Mouse (Mus musculus) liver, embryonic 14.5 days (tissue): ENCODE data around the gene Gm28230. TPM values are rescaled to one million over a fixed set of nuclear protein-coding genes. Genes with fewer than 3 reads are reported as not detected.

ENCODE experiments used
- ATAC-seq: fragments of 200-750 bp; cut with Nextera tagmentation; 2 replicates; pipeline ENCODE4 v1.8.0; 2017; ENCODE audit warnings: moderate number of reproducible peaks, mild to moderate bottlenecking, moderate library complexity; ENCODE audit not compliant: insufficient read depth
- DNase-seq, 3 experiments: peaks; one replicate each; pipeline ENCODE4 v3.0.0-alpha.2; 2012 to 2013; ENCODE audit warnings: low read depth in 3 of 3, low spot score in 3 of 3
- H3K27ac ChIP-seq: fragments of 300-500 bp; sonication (generic); 2 replicates; pipeline ENCODE4 v1.5.1; 2014; ENCODE audit warnings: moderate library complexity, mild to moderate bottlenecking, control low read depth, inconsistent platforms
- H3K27me3 ChIP-seq: fragments of 300-500 bp; sonication (generic); 2 replicates; pipeline ENCODE4 v1.6.1; 2014; ENCODE audit warnings: mild to moderate bottlenecking, low read length, moderate library complexity; ENCODE audit not compliant: control insufficient read depth, insufficient read depth
- H3K36me3 ChIP-seq: fragments of 300-500 bp; sonication (generic); replicated peaks from 2 replicates; pipeline ENCODE4 v1.6.1; 2014; ENCODE audit warnings: low read depth; ENCODE audit not compliant: control insufficient read depth, insufficient read depth
- H3K4me1 ChIP-seq, 2 experiments: fragments of 200-500 bp in 1 of 2; fragments of 300-500 bp in 1 of 2; sonication (generic) in 1 of 2; replicated peaks; 2 replicates each; pipeline ENCODE4 v1.6.1; 2012 to 2014; ENCODE audit warnings: antibody characterized with exemption in 1 of 2, inconsistent platforms in 1 of 2, low read length in 1 of 2; ENCODE audit not compliant: control insufficient read depth in 2 of 2, insufficient read depth in 2 of 2
- H3K4me2 ChIP-seq: fragments of 300-500 bp; sonication (generic); 2 replicates; pipeline ENCODE4 v1.6.1; 2014; ENCODE audit warnings: low read depth, mild to moderate bottlenecking, control low read depth, moderate library complexity
- H3K4me3 ChIP-seq, 2 experiments: fragments of 200-500 bp in 1 of 2; fragments of 300-500 bp in 1 of 2; sonication (generic) in 1 of 2; 2 replicates each; pipeline ENCODE4 v1.5.1; 2012 to 2014; ENCODE audit warnings: low read depth in 2 of 2, low read length in 2 of 2, mild to moderate bottlenecking in 2 of 2, control low read depth in 1 of 2, inconsistent platforms in 1 of 2, moderate library complexity in 1 of 2; ENCODE audit not compliant: insufficient read depth in 1 of 2
- H3K9ac ChIP-seq: fragments of 300-500 bp; sonication (generic); replicated peaks from 2 replicates; pipeline ENCODE4 v1.6.1; 2014; ENCODE audit warnings: mild to moderate bottlenecking, control low read depth, moderate library complexity
- H3K9me3 ChIP-seq: fragments of 300-500 bp; sonication (generic); 2 replicates; pipeline ENCODE4 v1.6.1; 2016; ENCODE audit warnings: low read length, mixed read lengths; ENCODE audit not compliant: control insufficient read depth
- CTCF ChIP-seq: IDR thresholded peaks from 2 replicates; pipeline ENCODE4 v1.5.1; 2016; ENCODE audit warnings: antibody characterized with exemption, low read depth, control low read depth
- EP300 ChIP-seq: IDR thresholded peaks from 2 replicates; pipeline ENCODE4 v1.6.1; 2016; ENCODE audit warnings: antibody characterized with exemption, low read depth
- WGBS: fragments of 180-500 bp; shearing (Covaris S2); extraction: QIAGEN DNeasy Blood & Tissue Kit; methylation state at CpG from one replicate; pipeline ENCODE4 v1.1.7; 2014; ENCODE audit not compliant: insufficient replicate concordance; 5-methylcytosine and 5-hydroxymethylcytosine counted together
- polyA plus RNA-seq, 2 experiments: library from polyadenylated mRNA; depleted of rRNA in 1 of 2; stranded (reverse) in 1 of 2; unstranded in 1 of 2; fragments of >200 nt; fragmentation: Nextera tagmentation in 1 of 2; extraction: Ambion mirVana in 1 of 2; gene quantifications; 2 replicates each; pipeline versions ENCODE4 v1.2.1 to v1.2.3; 2012 to 2014

Gene Gm28230
- polyA plus RNA-seq, 2 experiments = not detected

DNA sequence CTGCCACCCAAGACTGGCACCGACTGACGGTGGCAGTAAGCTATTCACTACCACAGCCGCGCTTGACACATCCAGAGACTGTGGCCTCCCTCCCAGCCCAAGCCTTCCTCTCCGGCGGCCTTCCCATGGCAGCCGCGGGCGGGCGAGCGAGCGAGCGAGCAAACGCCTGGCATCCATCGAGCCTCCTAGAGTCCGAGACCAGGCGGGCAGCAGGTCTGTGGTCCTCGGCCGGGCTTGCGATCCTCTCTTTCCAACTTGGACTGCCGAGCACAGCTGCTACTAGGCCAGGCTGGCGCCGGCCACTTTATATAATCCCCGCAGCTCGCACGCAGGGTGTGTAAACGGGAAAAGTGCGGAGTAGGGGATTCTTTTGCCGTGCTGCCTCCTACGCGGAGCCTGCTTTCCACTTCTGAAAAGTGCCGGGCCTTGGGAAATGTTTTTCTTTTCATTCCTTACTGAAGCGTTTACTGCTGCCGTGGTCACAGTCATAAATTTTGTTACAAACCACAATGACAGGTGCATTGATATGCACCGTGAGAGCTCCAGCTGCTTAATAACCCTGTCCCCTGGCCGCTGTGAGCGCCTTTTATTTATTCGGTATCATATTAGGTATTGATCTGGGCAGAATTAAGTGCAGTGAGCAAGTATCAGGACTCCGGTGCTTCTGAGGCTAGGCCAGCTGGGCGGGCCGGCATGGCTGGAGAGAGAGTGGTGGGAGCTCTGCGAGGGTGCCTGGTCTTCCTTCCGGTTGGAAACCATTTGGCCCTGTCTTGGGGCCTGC is 14.0 kb downstream of the Gm28230 start:
- H3K4me2 ChIP-seq = no peak overlapping the region
- no peaks in the 10 kb centered on the region for H3K9me3 ChIP-seq
- H3K36me3 ChIP-seq = no peaks in the 10 kb centered on the region
- H3K27ac ChIP-seq = no peak overlapping the region
- DNase-seq (no peak), ATAC-seq (no peak)
- TF ChIP-seq EP300 (no peak), CTCF (no peak)
- WGBS = 2% methylated on average over 43 of the region's 43 CpGs
- no peaks in the 10 kb centered on the region for H3K4me1 ChIP-seq
- H3K27me3 ChIP-seq = peaks cover 89% of the 10 kb centered on the region
- H3K9ac ChIP-seq = no peak overlapping the region
- no peak overlapping the region for H3K4me3 ChIP-seq

DNA sequence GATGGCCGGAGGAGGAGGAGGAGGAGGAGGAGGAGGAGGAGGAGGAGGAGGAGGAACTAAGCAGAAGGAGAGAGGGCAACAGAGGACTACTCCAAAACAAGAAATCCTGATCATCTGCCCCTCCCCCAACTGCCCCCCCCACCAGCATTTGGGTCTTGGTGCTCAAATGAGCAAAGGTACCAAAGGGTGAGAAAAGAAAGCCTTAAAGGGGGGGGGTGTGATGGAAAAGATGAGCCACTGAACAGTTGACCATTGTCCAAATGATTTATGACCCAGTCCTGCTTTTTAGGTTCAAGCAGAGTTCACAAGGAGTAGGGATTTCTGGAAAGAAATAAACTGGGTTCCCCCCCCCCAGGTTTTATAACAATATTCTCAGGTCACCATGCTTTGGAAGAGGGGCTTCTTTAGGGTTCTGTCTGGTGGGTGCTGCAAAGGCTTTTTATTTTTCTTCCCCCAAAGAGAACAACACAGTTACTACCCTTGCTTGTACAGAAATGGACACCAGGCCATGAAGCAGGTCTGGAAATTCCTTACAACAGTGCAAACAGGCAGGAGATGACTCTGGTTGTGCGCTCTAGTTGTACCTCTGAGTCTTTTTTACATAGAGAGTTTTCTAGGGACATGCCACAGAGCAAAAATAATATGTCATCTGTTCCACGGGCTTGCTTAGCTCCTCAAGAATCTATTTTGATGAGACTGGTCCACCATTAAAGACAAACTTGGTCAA is 14.9 kb downstream of the Gm28230 start:
- Histone ChIP-seq H3K9ac (no peak overlapping the region), H3K36me3 (no peaks in the 10 kb centered on the region), H3K4me3 (no peak overlapping the region)

DNA sequence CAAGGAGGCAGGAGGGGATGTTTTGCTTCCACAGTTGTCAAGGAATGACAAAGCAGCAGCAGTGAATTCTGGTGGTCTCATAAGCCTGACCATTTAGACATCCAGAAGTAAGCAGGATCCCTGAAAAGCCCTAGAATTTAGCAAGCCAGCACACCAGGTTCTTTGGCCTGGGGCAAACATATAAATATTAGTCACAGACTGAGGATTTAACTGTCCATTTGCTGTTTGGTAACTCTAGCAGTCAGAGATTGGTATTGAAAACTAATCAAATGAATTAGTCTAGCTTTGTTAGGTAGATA is 15.4 kb downstream of the Gm28230 start:
- Histone ChIP-seq H3K36me3 (no peaks in the 10 kb centered on the region), H3K4me3 (no peak overlapping the region)
- ATAC-seq = no peak

More for the DNA sequence above, 14.9 kb downstream of the Gm28230 start:
- peaks cover 89% of the 10 kb centered on the region for H3K27me3 ChIP-seq
- DNase-seq (no peak), ATAC-seq (no peak)
- no peak overlapping the region for H3K4me2 ChIP-seq
- H3K27ac ChIP-seq = no peak overlapping the region
- WGBS = 41% methylated on average over 2 of the region's 3 CpGs
- no peaks in the 10 kb centered on the region for H3K9me3 ChIP-seq
- no peaks in the 10 kb centered on the region for H3K4me1 ChIP-seq
- no peak for TF ChIP-seq EP300
- TF ChIP-seq CTCF = no peak

DNA sequence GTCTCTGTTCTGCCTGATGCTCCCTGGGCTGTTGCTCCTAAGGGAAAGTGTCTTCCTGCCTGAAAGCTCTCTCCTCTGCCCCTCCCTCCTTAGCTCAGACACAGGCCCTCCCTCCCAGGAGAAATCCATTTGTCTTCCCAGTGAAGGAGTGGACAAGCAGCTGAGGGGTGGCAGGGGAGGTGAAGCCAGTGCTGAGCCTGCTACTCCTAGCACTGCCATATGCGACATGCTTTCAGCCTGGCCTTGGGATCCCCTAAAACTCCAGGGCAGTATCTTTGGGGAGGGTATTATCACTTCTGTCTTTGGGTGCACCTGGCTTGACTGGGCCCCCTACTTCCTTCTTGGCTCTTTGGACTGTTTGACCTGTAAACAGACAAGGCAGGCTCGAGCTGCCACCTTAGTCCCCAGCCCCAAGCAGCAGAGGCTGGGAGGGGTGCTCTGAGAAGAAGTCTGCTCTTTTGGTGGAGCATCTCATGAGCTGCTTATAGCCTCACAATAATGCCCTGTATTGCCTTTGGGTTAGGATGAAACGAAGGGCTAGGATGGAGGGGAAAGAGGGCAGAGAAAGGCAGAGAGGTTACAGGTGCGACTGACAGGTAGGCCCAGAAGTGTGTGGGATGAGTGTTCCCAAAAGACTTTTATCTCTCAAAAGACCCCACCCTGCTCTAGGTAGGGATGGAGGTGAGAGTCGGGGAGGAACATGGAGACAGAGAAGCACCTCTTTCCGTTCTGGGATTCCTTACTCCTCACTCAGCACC is 19.2 kb downstream of the Gm28230 start:
- no peak overlapping the region for H3K27ac ChIP-seq
- DNase-seq (no peak), ATAC-seq (no peak)
- H3K9ac ChIP-seq = no peak overlapping the region
- 13% methylated on average over 6 of the region's 6 CpGs for WGBS
- no peak overlapping the region for H3K4me3 ChIP-seq
- H3K36me3 ChIP-seq = no peaks in the 10 kb centered on the region
- peaks cover 89% of the 10 kb centered on the region for H3K27me3 ChIP-seq
- no peak overlapping the region for H3K4me2 ChIP-seq
- TF ChIP-seq EP300 (no peak), CTCF (no peak)
- no peaks in the 10 kb centered on the region for H3K9me3 ChIP-seq
- H3K4me1 ChIP-seq = no peaks in the 10 kb centered on the region

More for the DNA sequence above, 15.4 kb downstream of the Gm28230 start:
- H3K4me1 ChIP-seq = no peaks in the 10 kb centered on the region
- no peak overlapping the region for H3K27ac ChIP-seq
- no peak for DNase-seq
- no peak overlapping the region for H3K4me2 ChIP-seq
- peaks cover 89% of the 10 kb centered on the region for H3K27me3 ChIP-seq
- H3K9me3 ChIP-seq = no peaks in the 10 kb centered on the region
- TF ChIP-seq EP300 = no peak
- TF ChIP-seq CTCF = no peak
- no peak overlapping the region for H3K9ac ChIP-seq
